Mouse (Mus musculus) neural tube, embryonic 14.5 days (tissue): ENCODE measurements around the gene Iltifb. TPM values are rescaled to one million over a fixed set of nuclear protein-coding genes. Genes with fewer than 3 reads are reported as not detected.
"Not testable (repeated sequence)": the region's sequence is repeated elsewhere in the genome, so short reads cannot be mapped to it uniquely, and the experiment has no call there.

Source experiments
- ATAC-seq: fragments of 200-750 bp; cut with Nextera tagmentation; 2 replicates; pipeline ENCODE4 v1.8.0; 2017; ENCODE audit warnings: low read depth, mild to moderate bottlenecking, moderate TSS enrichment, moderate library complexity
- H3K27ac ChIP-seq: fragments of 300-500 bp; sonication (generic); 2 replicates; pipeline ENCODE4 v1.5.1; 2014; ENCODE audit warnings: low read depth, mild to moderate bottlenecking, control low read depth, low read length, moderate library complexity, mixed read lengths
- H3K27me3 ChIP-seq: fragments of 300-500 bp; sonication (generic); 2 replicates; pipeline ENCODE4 v1.6.1; 2014; ENCODE audit warnings: low read length; ENCODE audit not compliant: control insufficient read depth, insufficient read depth
- H3K36me3 ChIP-seq: fragments of 300-500 bp; sonication (generic); 2 replicates; pipeline ENCODE4 v1.6.1; 2014; ENCODE audit warnings: low read length, mixed read lengths; ENCODE audit not compliant: control insufficient read depth, insufficient read depth
- H3K4me1 ChIP-seq: fragments of 300-500 bp; sonication (generic); 2 replicates; pipeline ENCODE4 v1.6.1; 2014; ENCODE audit warnings: low read length; ENCODE audit not compliant: control insufficient read depth, insufficient read depth
- H3K4me2 ChIP-seq: fragments of 300-500 bp; sonication (generic); 2 replicates; pipeline ENCODE4 v1.6.1; 2014; ENCODE audit warnings: mild to moderate bottlenecking, low read depth, low read length, control low read depth
- H3K4me3 ChIP-seq: fragments of 300-500 bp; sonication (generic); 2 replicates; pipeline ENCODE4 v1.5.1; 2014; ENCODE audit warnings: low read depth, low read length, control low read depth, mixed read lengths
- H3K9ac ChIP-seq: fragments of 300-500 bp; sonication (generic); replicated peaks from 2 replicates; pipeline ENCODE4 v1.6.1; 2014; ENCODE audit warnings: low read depth, mild to moderate bottlenecking, control low read depth, low read length, mixed read lengths
- H3K9me3 ChIP-seq: fragments of 300-500 bp; sonication (generic); 2 replicates; pipeline ENCODE4 v1.6.1; 2016; ENCODE audit warnings: low read length; ENCODE audit not compliant: control insufficient read depth
- WGBS: fragments of 180-500 bp; shearing (Covaris S2); extraction: QIAGEN DNeasy Blood & Tissue Kit; methylation state at CpG from one replicate; pipeline ENCODE4 v1.1.7; 2014; 5-methylcytosine and 5-hydroxymethylcytosine counted together
- polyA plus RNA-seq: library from polyadenylated mRNA; unstranded; fragments of >200 nt; fragmentation: Nextera tagmentation; extraction: Ambion mirVana; gene quantifications from 2 replicates; pipeline ENCODE4 v1.2.1, GENCODE M21; 2014

Iltifb gene
- not detected in 2 replicates for polyA plus RNA-seq

GRCm38 (mm10) chr10:118294938-118295337 lies at the start of gene Iltifb:
Gene Iltifb, minus strand, starts transcription at chr10:118295038.
- Histone ChIP-seq H3K27ac (no peak within 1 kb of the TSS), H3K4me1 (no peaks in the 10 kb centered on the region), H3K4me3 (no peak within 1 kb of the TSS), H3K4me2 (no peak within 1 kb of the TSS), H3K27me3 (no peaks in the 10 kb centered on the region), H3K9me3 (no peaks in the 10 kb centered on the region), H3K9ac (no peak within 1 kb of the TSS), H3K36me3 (no peaks in the 10 kb centered on the region)
- WGBS = 95% methylated on average over 6 of the region's 6 CpGs
- no peak for ATAC-seq

GRCm38 (mm10) chr10:118343155-118343554 lies 48.3 kb upstream of the Iltifb start, which contains the start of gene Gm9046:
Gene Gm9046, minus strand, starts transcription at chr10:118343255.
- not testable (repeated sequence) for ATAC-seq, H3K4me3 ChIP-seq, H3K27ac ChIP-seq, H3K27me3 ChIP-seq, H3K36me3 ChIP-seq, H3K4me2 ChIP-seq, H3K4me1 ChIP-seq, H3K9me3 ChIP-seq, H3K9ac ChIP-seq
- no CpG with 5 or more reads among the region's 14 CpGs for WGBS

GRCm38 (mm10) chr10:118337731-118338130 lies 42.9 kb upstream of the Iltifb start, which contains the start of gene Gm9045:
Gene Gm9045, minus strand, starts transcription at chr10:118337831.
- no CpG with 5 or more reads among the region's 14 CpGs for WGBS
- H3K9ac ChIP-seq = not testable (repeated sequence)

GRCm38 (mm10) chr10:118332308-118332707 lies 37.5 kb upstream of the Iltifb start, which contains the start of gene Gm9044:
Gene Gm9044, minus strand, starts transcription at chr10:118332408.
- not testable (repeated sequence) for H3K27me3 ChIP-seq, ATAC-seq, H3K9me3 ChIP-seq, H3K4me3 ChIP-seq, H3K36me3 ChIP-seq, H3K4me1 ChIP-seq, H3K4me2 ChIP-seq, H3K27ac ChIP-seq, H3K9ac ChIP-seq
- WGBS = no CpG with 5 or more reads among the region's 14 CpGs

More at GRCm38 (mm10) chr10:118337731-118338130, 42.9 kb upstream of the Iltifb start, which contains the start of gene Gm9045:
- not testable (repeated sequence) for H3K27ac ChIP-seq, H3K36me3 ChIP-seq, H3K9me3 ChIP-seq, H3K4me3 ChIP-seq, H3K27me3 ChIP-seq, H3K4me1 ChIP-seq, H3K4me2 ChIP-seq, ATAC-seq

- WGBS = no CpG with 5 or more reads among the region's 11 CpGs
- ATAC-seq, H3K4me3 ChIP-seq, H3K9ac ChIP-seq, H3K27me3 ChIP-seq, H3K4me1 ChIP-seq, H3K9me3 ChIP-seq, H3K4me2 ChIP-seq, H3K36me3 ChIP-seq, H3K27ac ChIP-seq: not testable (repeated sequence)
Measured at GRCm38 (mm10) chr10:118326869-118327268, 32.0 kb upstream of the Iltifb start, which contains the start of gene Gm9040. Gene Gm9040, minus strand, starts transcription at chr10:118326969.

GRCm38 (mm10) chr10:118319024-118319423 lies 24.2 kb upstream of the Iltifb start:
- H3K27ac ChIP-seq = no peak overlapping the region
- no peaks in the 10 kb centered on the region for H3K27me3 ChIP-seq
- no peaks in the 10 kb centered on the region for H3K36me3 ChIP-seq
- WGBS = 88% methylated on average over 8 of the region's 8 CpGs
- H3K4me1 ChIP-seq = no peaks in the 10 kb centered on the region
- no peaks in the 10 kb centered on the region for H3K9me3 ChIP-seq
- no peak for ATAC-seq
- H3K4me3 ChIP-seq = no peak overlapping the region
- no peak overlapping the region for H3K9ac ChIP-seq
- no peak overlapping the region for H3K4me2 ChIP-seq

GRCm38 (mm10) chr10:118302133-118302532 lies 7.3 kb upstream of the Iltifb start:
- H3K4me2 ChIP-seq, H3K9ac ChIP-seq, ATAC-seq, H3K4me1 ChIP-seq, H3K27me3 ChIP-seq, H3K27ac ChIP-seq, H3K4me3 ChIP-seq, H3K9me3 ChIP-seq, H3K36me3 ChIP-seq: not testable (repeated sequence)
- WGBS = 35% methylated on average over 2 of the region's 2 CpGs

- not testable (repeated sequence) for H3K4me1 ChIP-seq, ATAC-seq, H3K36me3 ChIP-seq, H3K9me3 ChIP-seq, H3K9ac ChIP-seq, H3K4me2 ChIP-seq, H3K27me3 ChIP-seq, H3K4me3 ChIP-seq, H3K27ac ChIP-seq
- 93% methylated on average over 2 of the region's 5 CpGs for WGBS
Measured at GRCm38 (mm10) chr10:118283016-118283415, 11.8 kb downstream of the Iltifb start.

GRCm38 (mm10) chr10:118282565-118282964 lies 12.3 kb downstream of the Iltifb start:
- H3K4me1 ChIP-seq, H3K9me3 ChIP-seq, ATAC-seq, H3K36me3 ChIP-seq, H3K4me2 ChIP-seq, H3K9ac ChIP-seq, H3K27ac ChIP-seq, H3K27me3 ChIP-seq, H3K4me3 ChIP-seq: not testable (repeated sequence)
- WGBS = 88% methylated on average over 5 of the region's 7 CpGs
